Mouse (Mus musculus) neural tube, embryonic 15.5 days (tissue): ENCODE measurements around the gene Rprd1b. TPM values are rescaled to one million over a fixed set of nuclear protein-coding genes. Genes with fewer than 3 reads are reported as not detected.
A peak's percentile ranks its signal among the peaks of the same experiment; 100 is the strongest.

ENCODE experiments used
- ATAC-seq: fragments of 200-750 bp; cut with Nextera tagmentation; 2 replicates; pipeline ENCODE4 v1.8.0; 2017; ENCODE audit warnings: mild to moderate bottlenecking, moderate TSS enrichment, moderate library complexity; ENCODE audit not compliant: low FRiP score
- H3K27ac ChIP-seq: fragments of 300-500 bp; sonication (generic); replicated peaks from 2 replicates; pipeline ENCODE4 v1.5.1; 2015; ENCODE audit warnings: mild to moderate bottlenecking, inconsistent platforms
- H3K27me3 ChIP-seq: fragments of 300-500 bp; sonication (generic); replicated peaks from 2 replicates; pipeline ENCODE4 v1.6.1; 2015; ENCODE audit warnings: inconsistent platforms
- H3K36me3 ChIP-seq: fragments of 300-500 bp; sonication (generic); 2 replicates; pipeline ENCODE4 v1.6.1; 2015; ENCODE audit warnings: inconsistent platforms
- H3K4me1 ChIP-seq: fragments of 300-500 bp; sonication (generic); 2 replicates; pipeline ENCODE4 v1.6.1; 2015; ENCODE audit warnings: inconsistent platforms
- H3K4me2 ChIP-seq: fragments of 300-500 bp; sonication (generic); 2 replicates; pipeline ENCODE4 v1.6.1; 2015; ENCODE audit warnings: inconsistent platforms, mild to moderate bottlenecking, moderate library complexity
- H3K4me3 ChIP-seq: fragments of 300-500 bp; sonication (generic); replicated peaks from 2 replicates; pipeline ENCODE4 v1.5.1; 2015; ENCODE audit warnings: mild to moderate bottlenecking, inconsistent platforms
- H3K9ac ChIP-seq: fragments of 300-500 bp; sonication (generic); replicated peaks from 2 replicates; pipeline ENCODE4 v1.6.1; 2015; ENCODE audit warnings: mild to moderate bottlenecking, inconsistent platforms
- H3K9me3 ChIP-seq: fragments of 300-500 bp; sonication (generic); replicated peaks from 2 replicates; pipeline ENCODE4 v1.6.1; 2016; ENCODE audit warnings: inconsistent platforms
- WGBS: fragments of 180-500 bp; shearing (Covaris S2); methylation state at CpG from one replicate; pipeline ENCODE4 v1.1.7; 2015; ENCODE audit warnings: mixed read lengths; 5-methylcytosine and 5-hydroxymethylcytosine counted together
- polyA plus RNA-seq: library from polyadenylated mRNA; unstranded; fragments of >200 nt; fragmentation: Nextera tagmentation; extraction: Ambion mirVana; gene quantifications from 2 replicates; pipeline ENCODE4 v1.2.1, GENCODE M21; 2015

Rprd1b gene
- polyA plus RNA-seq, 1 experiment from 2014 or later = 28.5 TPM

- no peak for ATAC-seq
- Histone ChIP-seq H3K4me3 (no peak overlapping the region), H3K36me3 (no peaks in the 10 kb centered on the region), H3K27me3 (peaks cover 2% of the 10 kb centered on the region; the same call in 1 of the 2 replicates), H3K9me3 (0 out of 2 replicates have a peak, but pooled peaks cover 3% of the 10 kb centered on the region), H3K4me2 (no peak overlapping the region), H3K9ac (no peak overlapping the region), H3K4me1 (peaks cover 14% of the 10 kb centered on the region), H3K27ac (no peak overlapping the region)
- 98% methylated on average over 3 of the region's 3 CpGs for WGBS
Measured at GRCm38 (mm10) chr2:158151077-158151476, 122.8 kb downstream of the Rprd1b start.

GRCm38 (mm10) chr2:158152685-158153309, 124.5 kb downstream of the Rprd1b start:
- peaks cover 12% of the 10 kb centered on the region; the same call in 1 of the 2 replicates for H3K4me1 ChIP-seq
- no peak overlapping the region for H3K27ac ChIP-seq
- no peak overlapping the region for H3K9ac ChIP-seq
- WGBS = 44% methylated on average over 6 of the region's 6 CpGs
- no peaks in the 10 kb centered on the region for H3K27me3 ChIP-seq
- no peak overlapping the region for H3K4me3 ChIP-seq
- ATAC-seq = no peak
- 0 out of 2 replicates have a peak, but pooled peaks cover 3% of the 10 kb centered on the region for H3K9me3 ChIP-seq
- no peak overlapping the region for H3K4me2 ChIP-seq
- no peaks in the 10 kb centered on the region for H3K36me3 ChIP-seq

GRCm38 (mm10) chr2:158153728-158154343, 125.5 kb downstream of the Rprd1b start:
- WGBS = 2% methylated on average over 22 of the region's 22 CpGs
- Histone ChIP-seq H3K4me1 (peaks cover 12% of the 10 kb centered on the region; the same call in 1 of the 2 replicates), H3K27ac (no peak overlapping the region), H3K36me3 (no peaks in the 10 kb centered on the region), H3K9ac (peak overlapping the region; percentile 29; the same call in 1 of the 2 replicates), H3K4me3 (peak overlapping the region; percentile 30), H3K4me2 (peak overlapping the region; percentile 62), H3K27me3 (no peaks in the 10 kb centered on the region), H3K9me3 (0 out of 2 replicates have a peak, but pooled peaks cover 3% of the 10 kb centered on the region)
- ATAC-seq = peak; percentile 41; the same call in 1 of the 2 replicates

GRCm38 (mm10) chr2:158154641-158155040, 126.3 kb downstream of the Rprd1b start:
- no peaks in the 10 kb centered on the region for H3K36me3 ChIP-seq
- no peak for ATAC-seq
- H3K4me1 ChIP-seq = peaks cover 12% of the 10 kb centered on the region; the same call in 1 of the 2 replicates
- no peak overlapping the region for H3K4me3 ChIP-seq
- 0 out of 2 replicates have a peak, but pooled peaks cover 3% of the 10 kb centered on the region for H3K9me3 ChIP-seq
- H3K27ac ChIP-seq = no peak overlapping the region
- H3K4me2 ChIP-seq = no peak overlapping the region
- 37% methylated on average over 8 of the region's 8 CpGs for WGBS
- no peak overlapping the region for H3K9ac ChIP-seq
- no peaks in the 10 kb centered on the region for H3K27me3 ChIP-seq

- ATAC-seq = no peak
- no peak overlapping the region for H3K27ac ChIP-seq
- WGBS = 91% methylated on average over 7 of the region's 7 CpGs
Measured at GRCm38 (mm10) chr2:158155101-158155500, 126.8 kb downstream of the Rprd1b start.

GRCm38 (mm10) chr2:158155615-158156014, 127.3 kb downstream of the Rprd1b start:
- no peak for ATAC-seq
- H3K9ac ChIP-seq = no peak overlapping the region
- peaks cover 12% of the 10 kb centered on the region; the same call in 1 of the 2 replicates for H3K4me1 ChIP-seq

More at GRCm38 (mm10) chr2:158155101-158155500, 126.8 kb downstream of the Rprd1b start:
- H3K27me3 ChIP-seq = no peaks in the 10 kb centered on the region
- H3K4me2 ChIP-seq = no peak overlapping the region
- H3K9me3 ChIP-seq = 0 out of 2 replicates have a peak, but pooled peaks cover 3% of the 10 kb centered on the region
- H3K4me1 ChIP-seq = peaks cover 12% of the 10 kb centered on the region; the same call in 1 of the 2 replicates
- no peak overlapping the region for H3K9ac ChIP-seq
- no peak overlapping the region for H3K4me3 ChIP-seq
- H3K36me3 ChIP-seq = no peaks in the 10 kb centered on the region

GRCm38 (mm10) chr2:158156487-158156886, 128.2 kb downstream of the Rprd1b start:
- Histone ChIP-seq H3K9ac (no peak overlapping the region), H3K4me2 (no peak overlapping the region), H3K27me3 (no peaks in the 10 kb centered on the region), H3K36me3 (no peaks in the 10 kb centered on the region), H3K4me1 (peaks cover 12% of the 10 kb centered on the region; the same call in 1 of the 2 replicates), H3K9me3 (no peaks in the 10 kb centered on the region), H3K4me3 (no peak overlapping the region), H3K27ac (no peak overlapping the region)
- no peak for ATAC-seq
- 91% methylated on average over 9 of the region's 9 CpGs for WGBS

More at GRCm38 (mm10) chr2:158155615-158156014, 127.3 kb downstream of the Rprd1b start:
- H3K4me2 ChIP-seq = no peak overlapping the region
- H3K9me3 ChIP-seq = 0 out of 2 replicates have a peak, but pooled peaks cover 3% of the 10 kb centered on the region
- no peaks in the 10 kb centered on the region for H3K36me3 ChIP-seq
- H3K27me3 ChIP-seq = no peaks in the 10 kb centered on the region
- no peak overlapping the region for H3K27ac ChIP-seq
- no peak overlapping the region for H3K4me3 ChIP-seq
- 54% methylated on average over 2 of the region's 2 CpGs for WGBS

GRCm38 (mm10) chr2:158157654-158158053, 129.4 kb downstream of the Rprd1b start:
- Histone ChIP-seq H3K27ac (no peak overlapping the region), H3K4me2 (no peak overlapping the region), H3K36me3 (no peaks in the 10 kb centered on the region), H3K4me1 (peaks cover 12% of the 10 kb centered on the region; the same call in 1 of the 2 replicates), H3K9ac (no peak overlapping the region), H3K4me3 (no peak overlapping the region), H3K27me3 (no peaks in the 10 kb centered on the region), H3K9me3 (no peaks in the 10 kb centered on the region)
- ATAC-seq = no peak
- WGBS = 48% methylated on average over 8 of the region's 8 CpGs

GRCm38 (mm10) chr2:158159376-158160235, 131.3 kb downstream of the Rprd1b start:
- Histone ChIP-seq H3K9me3 (no peaks in the 10 kb centered on the region), H3K9ac (no peak overlapping the region), H3K36me3 (no peaks in the 10 kb centered on the region), H3K27me3 (no peaks in the 10 kb centered on the region), H3K4me1 (peaks cover 2% of the 10 kb centered on the region; the same call in 1 of the 2 replicates), H3K4me2 (no peak overlapping the region), H3K4me3 (no peak overlapping the region), H3K27ac (no peak overlapping the region)
- ATAC-seq = no peak
- WGBS = 49% methylated on average over 7 of the region's 7 CpGs

GRCm38 (mm10) chr2:158161761-158162160, 133.5 kb downstream of the Rprd1b start:
- H3K36me3 ChIP-seq = no peaks in the 10 kb centered on the region
- H3K27ac ChIP-seq = no peak overlapping the region
- H3K4me2 ChIP-seq = no peak overlapping the region
- ATAC-seq = no peak
- no peaks in the 10 kb centered on the region for H3K9me3 ChIP-seq
- H3K27me3 ChIP-seq = no peaks in the 10 kb centered on the region
- no peak overlapping the region for H3K9ac ChIP-seq
- no peaks in the 10 kb centered on the region for H3K4me1 ChIP-seq
- H3K4me3 ChIP-seq = no peak overlapping the region
- 86% methylated on average over 6 of the region's 6 CpGs for WGBS

GRCm38 (mm10) chr2:158163034-158163433, 134.7 kb downstream of the Rprd1b start:
- Histone ChIP-seq H3K4me2 (no peak overlapping the region), H3K4me1 (0 out of 2 replicates have a peak, but pooled peaks cover 5% of the 10 kb centered on the region), H3K27me3 (no peaks in the 10 kb centered on the region), H3K9ac (no peak overlapping the region), H3K27ac (no peak overlapping the region), H3K9me3 (no peaks in the 10 kb centered on the region), H3K4me3 (no peak overlapping the region), H3K36me3 (no peaks in the 10 kb centered on the region)
- 75% methylated on average over 6 of the region's 6 CpGs for WGBS
- no peak for ATAC-seq
